Mouse (Mus musculus) G1E (cell line): ENCODE measurements around the gene Bach2. TPM values are rescaled to one million over a fixed set of nuclear protein-coding genes. Genes with fewer than 3 reads are reported as not detected.

Source experiments
- ATAC-seq: 2 replicates; pipeline ENCODE4 v1.8.0; 2016; ENCODE audit warnings: mild to moderate bottlenecking; ENCODE audit not compliant: insufficient number of reproducible peaks, poor library complexity, low FRiP score, severe bottlenecking; ENCODE audit errors: extremely low read depth
- DNase-seq: peaks from one replicate; pipeline ENCODE4 v3.0.0; 2012; ENCODE audit warnings: low spot score
- H3K27me3 ChIP-seq: 2 replicates; pipeline ENCODE4 v1.6.1; 2012; ENCODE audit warnings: mild to moderate bottlenecking, low read length, inconsistent platforms; ENCODE audit not compliant: insufficient read depth
- H3K36me3 ChIP-seq: replicated peaks from 2 replicates; pipeline ENCODE3; 2012; ENCODE audit warnings: mild to moderate bottlenecking, inconsistent platforms
- H3K4me1 ChIP-seq: 2 replicates; pipeline ENCODE4 v1.6.1; 2012; ENCODE audit warnings: low read depth, low read length, inconsistent platforms, mixed read lengths; ENCODE audit not compliant: insufficient read depth
- H3K4me3 ChIP-seq: 2 replicates; pipeline ENCODE4 v1.5.1; 2012; ENCODE audit warnings: low read depth, mild to moderate bottlenecking, inconsistent platforms, low read length, moderate library complexity, mixed read lengths
- H3K9me3 ChIP-seq: replicated peaks from 2 replicates; pipeline ENCODE4 v1.6.1; 2012; ENCODE audit warnings: inconsistent platforms
- CTCF ChIP-seq: IDR thresholded peaks from 2 replicates; pipeline ENCODE4 v1.5.1; 2012; ENCODE audit warnings: low read depth, low read length, inconsistent platforms, mixed read lengths
- GATA1 ChIP-seq: IDR thresholded peaks from 2 replicates; pipeline ENCODE4 v1.6.1; 2012; ENCODE audit warnings: borderline replicate concordance, low read length, inconsistent platforms, mixed read lengths
- GATA2 ChIP-seq: IDR thresholded peaks from 2 replicates; pipeline ENCODE4 v1.6.1; 2012; ENCODE audit warnings: low read depth, low read length, inconsistent platforms, borderline replicate concordance
- POLR2AphosphoS5 ChIP-seq: IDR thresholded peaks from 2 replicates; pipeline ENCODE4 v1.6.1; 2012; ENCODE audit warnings: low read depth, low read length, inconsistent platforms; ENCODE audit not compliant: insufficient replicate concordance
- TAL1 ChIP-seq: conservative IDR thresholded peaks from 2 replicates; pipeline ENCODE4 v1.6.1; 2012; ENCODE audit warnings: low read depth, low read length, inconsistent platforms, mixed read lengths
- polyA plus RNA-seq: library from polyadenylated mRNA; stranded (reverse); fragments of >175 nt; gene quantifications from 2 replicates; pipeline ENCODE4 v1.2.3, GENCODE M21; 2012
- total RNA-seq, 2 experiments: library from RNA; stranded (forward) in 1 of 2; stranded (reverse) in 1 of 2; fragments of 200-1000 nt in 1 of 2; fragments of >200 nt in 1 of 2; fragmentation: Nextera tagmentation in 1 of 2; gene quantifications; 2 replicates each; pipeline ENCODE4 v1.2.3; 2014 to 2017

Gene Bach2
- total and polyA plus RNA-seq, 3 experiments = 0.22 to 2.2 TPM; not detected in 1

- no peaks in the 10 kb centered on the region for H3K4me1 ChIP-seq
Measured at GRCm38 (mm10) chr4:32403506-32403905, 164.9 kb downstream of the Bach2 start.

GRCm38 (mm10) chr4:32405149-32405882, 166.7 kb downstream of the Bach2 start:
- H3K4me1 ChIP-seq = no peaks in the 10 kb centered on the region
- no peak overlapping the region for H3K4me3 ChIP-seq
- H3K9me3 ChIP-seq = no peaks in the 10 kb centered on the region
- ATAC-seq (no peak), DNase-seq (no peak)
- TF ChIP-seq CTCF (no peak), GATA2 (no peak), GATA1 (no peak), TAL1 (no peak), POLR2AphosphoS5 (no peak)
- no peaks in the 10 kb centered on the region for H3K27me3 ChIP-seq
- no peaks in the 10 kb centered on the region for H3K36me3 ChIP-seq

More at GRCm38 (mm10) chr4:32403506-32403905, 164.9 kb downstream of the Bach2 start:
- Histone ChIP-seq H3K4me3 (no peak overlapping the region), H3K9me3 (no peaks in the 10 kb centered on the region), H3K36me3 (no peaks in the 10 kb centered on the region), H3K27me3 (no peaks in the 10 kb centered on the region)
- DNase-seq (no peak), ATAC-seq (no peak)
- no peak for TF ChIP-seq GATA2
- TF ChIP-seq TAL1 = no peak
- no peak for TF ChIP-seq GATA1
- no peak for TF ChIP-seq CTCF
- TF ChIP-seq POLR2AphosphoS5 = no peak

- Histone ChIP-seq H3K27me3 (no peaks in the 10 kb centered on the region), H3K9me3 (no peaks in the 10 kb centered on the region), H3K36me3 (no peaks in the 10 kb centered on the region), H3K4me1 (no peaks in the 10 kb centered on the region), H3K4me3 (no peak overlapping the region)
- TF ChIP-seq CTCF = no peak
- no peak for TF ChIP-seq GATA1
- no peak for TF ChIP-seq POLR2AphosphoS5
- TF ChIP-seq TAL1 = no peak
- TF ChIP-seq GATA2 = no peak
- no peak for ATAC-seq
- DNase-seq = no peak
Measured at GRCm38 (mm10) chr4:32405985-32406384, 167.4 kb downstream of the Bach2 start.

GRCm38 (mm10) chr4:32408535-32408934, 169.9 kb downstream of the Bach2 start:
- no peak for ATAC-seq
- no peak for DNase-seq
- H3K4me3 ChIP-seq = no peak overlapping the region
- no peaks in the 10 kb centered on the region for H3K27me3 ChIP-seq
- no peaks in the 10 kb centered on the region for H3K4me1 ChIP-seq
- no peaks in the 10 kb centered on the region for H3K36me3 ChIP-seq
- TF ChIP-seq TAL1 = no peak
- no peaks in the 10 kb centered on the region for H3K9me3 ChIP-seq

- TF ChIP-seq GATA2 (no peak), POLR2AphosphoS5 (no peak), GATA1 (no peak), TAL1 (no peak), CTCF (no peak)
Measured at GRCm38 (mm10) chr4:32409116-32409880, 170.7 kb downstream of the Bach2 start.

GRCm38 (mm10) chr4:32413063-32413462, 174.5 kb downstream of the Bach2 start:
- ATAC-seq = no peak
- no peaks in the 10 kb centered on the region for H3K4me1 ChIP-seq
- H3K36me3 ChIP-seq = no peaks in the 10 kb centered on the region
- H3K27me3 ChIP-seq = no peaks in the 10 kb centered on the region
- no peak for DNase-seq
- no peaks in the 10 kb centered on the region for H3K9me3 ChIP-seq
- no peak for TF ChIP-seq TAL1
- TF ChIP-seq GATA2 = no peak
- no peak for TF ChIP-seq CTCF
- TF ChIP-seq GATA1 = no peak
- no peak for TF ChIP-seq POLR2AphosphoS5
- no peak overlapping the region for H3K4me3 ChIP-seq

More at GRCm38 (mm10) chr4:32409116-32409880, 170.7 kb downstream of the Bach2 start:
- H3K4me1 ChIP-seq = no peaks in the 10 kb centered on the region
- H3K4me3 ChIP-seq = no peak overlapping the region
- no peaks in the 10 kb centered on the region for H3K9me3 ChIP-seq
- no peaks in the 10 kb centered on the region for H3K36me3 ChIP-seq
- no peaks in the 10 kb centered on the region for H3K27me3 ChIP-seq
- ATAC-seq (no peak), DNase-seq (no peak)
